Mouse (Mus musculus): Measurements from ENCODE around the gene Bpifb3. TPM values are rescaled to one million over a fixed set of nuclear protein-coding genes. Genes with fewer than 3 reads are reported as not detected.

Gene Bpifb3
- total RNA-seq (2021) = not detected
- long read RNA-seq, experiment 1 = 0 reads
- long read RNA-seq, experiment 2, partial matches to known transcripts = 1 of 1 reads
- long read RNA-seq, experiment 2, other reads (novel, unspliced or antisense) = 0 of 1 reads

- no peak for DNase-seq
Observed at GRCm38 (mm10) chr2:153917930-153918329, at the start of gene Bpifb3. Gene Bpifb3 (plus strand): TSS chr2:153918230.

DNA sequence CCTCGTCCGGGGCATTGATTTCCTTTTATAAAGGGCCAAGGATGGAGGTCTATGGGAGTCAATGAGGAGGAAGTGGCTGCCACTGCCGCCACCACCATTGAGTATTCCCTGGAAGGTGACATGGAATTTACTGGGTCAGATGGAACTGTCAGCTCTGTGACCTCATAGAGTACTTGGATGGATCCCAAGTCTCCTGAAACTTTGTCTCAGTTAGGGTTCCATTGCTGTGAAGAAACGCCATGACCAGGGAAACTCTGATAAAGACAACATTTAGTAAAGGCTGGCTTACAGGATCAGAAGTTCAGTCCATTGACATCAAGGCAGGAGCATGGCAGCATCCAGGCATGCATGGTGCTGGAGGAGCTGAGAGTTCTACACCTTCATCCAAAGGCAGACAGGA lies 47.0 kb upstream of the Bpifb3 start, which contains the start of gene Sun5:
TSS of gene Sun5 (minus strand) at position 101 of the 400 bp plus-strand sequence.
- no peak for DNase-seq

DNA sequence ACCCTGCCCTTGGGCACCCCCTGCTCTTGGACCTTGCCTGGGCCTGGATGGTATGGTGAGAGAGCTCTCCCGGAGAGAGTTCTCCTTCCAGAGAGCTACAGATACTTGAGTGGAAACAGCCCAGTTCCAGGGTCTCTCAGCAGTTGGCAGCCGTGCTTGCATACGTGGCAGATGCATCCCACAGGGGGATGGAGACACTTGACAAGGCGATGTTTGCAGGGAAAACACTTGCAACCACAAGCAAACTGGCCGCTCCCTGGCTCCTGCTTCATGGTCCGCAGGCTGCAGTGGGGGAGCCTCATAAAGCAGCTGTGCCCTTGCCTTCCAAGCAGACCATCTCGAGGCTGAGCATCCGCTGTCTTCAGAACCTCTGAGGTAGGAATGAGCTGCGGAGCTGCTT lies 43.3 kb upstream of the Bpifb3 start, which contains the start of gene Bpifb2:
TSS of gene Bpifb2 (plus strand) at position 301 of the 400 bp plus-strand sequence.
- no peak for DNase-seq

DNA sequence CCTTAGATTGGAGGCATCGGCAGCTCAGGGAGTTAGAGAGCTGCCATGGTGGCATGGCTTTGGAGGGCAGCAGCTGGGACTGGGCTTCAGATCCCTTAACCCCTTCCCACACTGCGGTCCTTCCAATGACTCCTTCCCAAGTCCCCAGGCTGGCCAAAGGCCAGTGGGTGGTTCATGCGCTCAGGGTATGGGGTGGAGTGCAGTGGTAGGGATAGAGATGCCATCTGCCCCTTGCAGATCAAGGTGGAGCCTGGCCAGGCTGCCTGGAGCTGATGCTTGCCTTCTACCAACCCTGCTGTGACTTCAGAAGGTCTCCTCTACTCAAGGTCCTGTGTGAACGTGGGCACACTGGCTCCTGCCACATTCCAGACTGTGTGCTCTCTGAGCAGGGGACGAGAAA lies 18.9 kb upstream of the Bpifb3 start:
- DNase-seq = no peak

- DNase-seq = no peak
Observed at GRCm38 (mm10) chr2:153900088-153900487, 17.9 kb upstream of the Bpifb3 start, which contains the start of gene Bpifb6. Gene Bpifb6 (plus strand): TSS chr2:153900388.

DNA sequence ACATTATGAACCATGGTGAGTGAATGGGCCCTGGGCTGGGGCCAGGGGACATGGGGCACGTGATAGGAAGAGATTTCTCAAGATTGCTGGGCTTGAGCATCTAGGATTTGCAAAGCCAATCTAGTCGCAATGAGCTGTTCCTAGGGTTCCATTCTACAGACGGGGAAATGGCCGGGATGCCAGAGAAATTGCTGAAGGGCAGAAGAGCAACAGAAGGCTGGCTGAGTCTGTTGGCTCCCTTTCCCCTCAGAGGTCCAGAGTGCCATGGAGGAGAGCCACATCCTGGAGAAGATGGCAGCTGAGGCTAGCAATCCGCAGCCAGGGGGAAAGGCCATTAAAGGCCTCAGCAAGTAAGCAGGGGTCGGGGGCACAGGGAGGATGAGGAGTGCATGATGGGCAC lies 15.3 kb upstream of the Bpifb3 start:
- DNase-seq = no peak

GRCm38 (mm10) chr2:153906626-153907025 lies 11.4 kb upstream of the Bpifb3 start:
- DNase-seq = peak; percentile 60 to 75

- DNase-seq = peak; percentile 86 to 95
Observed at GRCm38 (mm10) chr2:153914151-153914550, 3.9 kb upstream of the Bpifb3 start.

GRCm38 (mm10) chr2:153921246-153921645 lies 3.2 kb downstream of the Bpifb3 start:
- peak; percentile 9 to 18 for DNase-seq

GRCm38 (mm10) chr2:153929871-153930413 lies 11.9 kb downstream of the Bpifb3 start:
- peak; percentile 75 to 76 for DNase-seq

DNA sequence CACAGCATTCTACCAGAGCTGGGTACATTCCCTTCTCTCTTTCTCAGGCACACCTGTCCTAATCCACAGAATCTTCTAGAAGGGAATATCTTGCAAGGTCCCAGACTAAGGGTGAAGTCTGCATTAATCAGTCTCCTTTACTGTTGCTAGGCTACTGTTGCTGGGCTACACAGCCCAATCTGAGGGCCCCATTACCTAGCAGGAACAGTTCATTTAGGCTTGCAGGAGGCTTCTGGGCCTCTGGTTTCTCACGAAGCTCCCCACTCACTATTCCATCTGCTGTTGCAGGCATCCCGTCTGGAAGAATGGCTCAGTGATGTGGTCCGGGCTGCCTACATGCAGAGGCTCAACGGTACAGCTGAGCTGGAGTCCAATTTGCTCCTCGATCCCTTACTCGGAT lies 13.1 kb downstream of the Bpifb3 start:
- no peak for DNase-seq

DNA sequence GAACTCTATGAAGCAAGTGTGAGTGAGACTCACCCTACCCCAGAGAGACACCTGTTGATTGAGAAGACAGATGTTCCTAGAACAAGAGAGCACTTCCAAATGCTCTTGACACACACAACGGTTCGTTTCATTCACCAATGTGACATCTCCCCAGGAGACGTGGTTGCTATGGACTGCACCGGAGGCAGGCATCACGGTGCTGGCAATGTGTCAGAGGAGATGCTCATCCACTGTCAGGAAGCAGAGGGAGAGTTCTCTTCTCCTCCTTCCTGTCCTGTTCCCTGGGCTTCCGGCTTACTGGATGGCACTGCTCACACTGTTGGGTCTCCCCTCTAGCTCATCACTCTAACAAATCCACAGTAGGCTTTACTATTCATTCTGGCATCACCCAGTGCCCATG lies 15.3 kb downstream of the Bpifb3 start:
- DNase-seq = no peak

DNA sequence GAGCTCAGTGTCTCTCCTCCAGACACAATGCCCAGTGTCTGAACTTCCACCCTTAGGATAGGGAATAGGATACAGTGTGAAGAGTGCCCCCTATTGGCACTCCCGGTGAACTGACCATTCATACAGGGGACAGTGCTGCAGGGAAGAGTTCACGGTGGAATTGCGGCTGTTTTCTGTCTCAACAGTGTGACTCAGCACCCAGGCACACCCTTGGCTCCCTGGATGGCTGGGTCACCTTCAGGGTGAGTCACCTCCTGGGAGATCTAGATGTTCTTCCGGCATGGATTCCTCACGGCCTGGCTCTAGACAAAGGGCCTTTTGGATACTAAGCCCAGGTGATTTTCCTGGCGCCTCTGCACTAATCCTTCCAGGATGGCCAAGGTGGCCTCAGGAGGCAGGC lies 17.3 kb downstream of the Bpifb3 start:
- peak; percentile 37 to 63 for DNase-seq

DNA sequence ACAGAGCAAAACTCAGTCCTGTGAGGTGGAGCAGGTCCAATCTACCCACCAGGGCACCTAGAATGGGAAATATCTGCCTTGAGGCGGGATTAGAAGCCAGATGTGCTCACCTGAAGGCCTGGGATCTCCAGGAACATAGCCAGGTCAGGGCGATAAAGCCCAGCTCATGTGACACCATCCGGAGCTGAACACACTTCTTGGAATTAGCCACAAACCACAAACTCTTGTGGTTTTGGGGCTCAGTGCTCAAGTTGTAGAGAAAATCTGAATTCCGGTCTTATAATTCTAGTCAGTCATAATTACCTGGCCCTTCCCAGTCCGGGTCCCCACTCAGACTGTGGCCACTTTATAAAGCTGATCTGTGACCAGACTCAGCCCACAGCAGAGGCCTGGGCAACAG lies 19.8 kb downstream of the Bpifb3 start, which contains the start of gene Bpifb4:
TSS of gene Bpifb4 (plus strand) at position 370 of the 400 bp plus-strand sequence.
- DNase-seq = no peak

DNA sequence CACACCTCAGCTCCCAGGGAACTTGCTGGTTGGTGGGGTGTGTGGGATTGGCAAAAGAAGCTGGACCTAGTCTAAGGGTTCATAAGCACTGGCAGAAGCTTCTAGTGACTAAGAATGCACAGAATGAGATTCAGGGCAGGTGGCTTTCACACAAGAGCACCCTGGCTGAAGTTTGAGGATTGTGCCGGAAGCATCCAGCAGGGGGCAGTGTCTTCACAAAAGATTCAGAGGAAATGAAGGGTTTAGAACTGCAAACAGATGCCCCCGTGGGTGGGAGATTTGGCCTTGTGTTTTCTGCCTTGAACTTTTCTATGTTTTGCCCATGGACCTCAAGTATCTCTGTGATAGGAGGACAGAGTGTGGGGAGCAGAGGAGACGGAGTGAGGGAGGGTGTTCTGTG lies 25.5 kb downstream of the Bpifb3 start:
- DNase-seq = peak; percentile 54 to 68

- no peak for DNase-seq
Observed at GRCm38 (mm10) chr2:153944567-153944966, 26.5 kb downstream of the Bpifb3 start.

DNA sequence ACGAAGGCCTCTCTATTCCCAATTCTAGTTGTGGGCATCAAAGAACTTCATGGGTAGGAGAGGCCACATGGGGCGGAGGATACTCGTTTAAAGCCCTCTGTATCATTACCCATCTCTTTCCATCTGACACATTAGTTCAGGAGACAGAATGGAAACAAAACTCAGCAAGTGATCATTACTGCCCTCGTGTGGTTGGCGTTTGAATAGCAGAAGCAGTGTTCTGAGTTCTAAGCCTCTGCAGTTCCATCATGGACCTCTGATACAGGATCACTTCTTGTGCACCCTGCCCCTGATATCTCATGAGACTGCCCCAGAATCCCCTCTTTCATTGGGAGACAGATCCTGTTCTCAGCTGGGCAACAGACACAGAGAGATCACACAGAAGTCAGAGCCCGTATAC lies 34.9 kb downstream of the Bpifb3 start:
- peak; percentile 67 to 71 for DNase-seq

GRCm38 (mm10) chr2:153953836-153954235 lies 35.8 kb downstream of the Bpifb3 start:
- DNase-seq = peak; percentile 68 to 72

- no peak for DNase-seq
Observed at GRCm38 (mm10) chr2:153962821-153963331, 44.8 kb downstream of the Bpifb3 start.

GRCm38 (mm10) chr2:153963334-153963733 lies 45.3 kb downstream of the Bpifb3 start:
- DNase-seq = no peak

DNA sequence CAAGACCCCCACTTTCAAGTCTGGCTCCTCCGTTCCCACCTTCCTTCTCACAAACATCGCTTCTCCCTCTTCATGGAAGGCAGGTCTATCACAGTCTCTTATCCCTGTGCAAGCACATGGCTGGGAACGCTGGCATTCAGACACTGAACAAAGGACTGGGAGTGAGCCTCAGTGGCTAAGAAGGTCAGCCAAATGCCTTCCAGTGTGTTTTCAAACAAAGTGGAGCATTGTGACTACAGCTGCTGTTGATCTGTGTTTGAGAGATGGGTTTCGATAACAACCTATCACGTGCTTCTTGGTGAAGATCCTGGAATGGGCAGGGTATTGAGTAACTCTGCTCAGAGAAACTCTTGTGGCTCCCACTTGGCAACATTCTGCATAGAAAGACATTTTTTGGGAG lies 52.2 kb downstream of the Bpifb3 start:
- DNase-seq = no peak

DNA sequence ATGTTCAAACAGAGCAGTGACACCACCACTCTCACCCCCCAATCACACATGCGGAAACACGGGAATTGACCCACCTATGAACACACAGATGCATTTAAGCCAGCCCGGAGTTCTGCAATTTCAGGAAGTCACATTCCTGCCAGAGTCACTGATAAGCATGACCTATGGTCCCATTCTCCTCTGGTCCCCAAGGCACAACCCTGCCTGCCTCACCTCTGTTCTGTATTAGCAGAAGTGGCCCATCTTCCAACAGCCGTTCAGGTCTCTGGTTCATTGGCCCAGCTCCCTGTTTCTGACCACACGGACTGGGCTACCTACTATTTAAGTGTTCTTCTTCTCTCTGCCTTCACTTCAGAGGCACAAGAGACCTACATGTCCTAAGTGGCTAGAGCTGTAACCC lies 56.6 kb downstream of the Bpifb3 start, which contains the start of gene Bpifa6:
TSS of gene Bpifa6 (plus strand) at position 364 of the 400 bp plus-strand sequence.
- no peak for DNase-seq

Measured in adrenal gland, postnatal 36 days (tissue).